Mouse (Mus musculus) kidney, embryonic 16.5 days (tissue): ENCODE measurements around the gene Dusp5. TPM values are rescaled to one million over a fixed set of nuclear protein-coding genes. Genes with fewer than 3 reads are reported as not detected.
"Not testable (repeated sequence)": the region's sequence is repeated elsewhere in the genome, so short reads cannot be mapped to it uniquely, and the experiment has no call there.

Experiments used
- ATAC-seq: fragments of 200-750 bp; cut with Nextera tagmentation; 2 replicates; pipeline ENCODE4 v1.8.0; 2017; ENCODE audit warnings: moderate TSS enrichment; ENCODE audit not compliant: low FRiP score, low TSS enrichment
- H3K27ac ChIP-seq: fragments of 300-500 bp; sonication (generic); 2 replicates; pipeline ENCODE4 v1.5.1; 2014; ENCODE audit warnings: low read length
- H3K27me3 ChIP-seq: fragments of 300-500 bp; sonication (generic); 2 replicates; pipeline ENCODE4 v1.6.1; 2014; ENCODE audit warnings: low read length, control low read depth, mixed read lengths; ENCODE audit not compliant: insufficient read depth
- H3K36me3 ChIP-seq: fragments of 300-500 bp; sonication (generic); 2 replicates; pipeline ENCODE4 v1.6.1; 2014; ENCODE audit warnings: low read length, control low read depth, mixed read lengths; ENCODE audit not compliant: insufficient read depth
- H3K4me1 ChIP-seq: fragments of 300-500 bp; sonication (generic); 2 replicates; pipeline ENCODE4 v1.6.1; 2014; ENCODE audit warnings: low read length, control low read depth, mixed read lengths; ENCODE audit not compliant: insufficient read depth
- H3K4me2 ChIP-seq: fragments of 300-500 bp; sonication (generic); replicated peaks from 2 replicates; pipeline ENCODE4 v1.6.1; 2014; ENCODE audit warnings: low read depth, low read length
- H3K4me3 ChIP-seq: fragments of 300-500 bp; sonication (generic); 2 replicates; pipeline ENCODE4 v1.5.1; 2014; ENCODE audit warnings: mild to moderate bottlenecking, low read length
- H3K9ac ChIP-seq: fragments of 300-500 bp; sonication (generic); replicated peaks from 2 replicates; pipeline ENCODE4 v1.6.1; 2014; ENCODE audit warnings: low read length
- H3K9me3 ChIP-seq: fragments of 300-500 bp; sonication (generic); 2 replicates; pipeline ENCODE4 v1.6.1; 2016; ENCODE audit warnings: low read length, control low read depth
- WGBS: fragments of 180-500 bp; shearing (Covaris S2); extraction: QIAGEN DNeasy Blood & Tissue Kit; methylation state at CpG from one replicate; pipeline ENCODE4 v1.1.7; 2014; 5-methylcytosine and 5-hydroxymethylcytosine counted together
- polyA plus RNA-seq: library from polyadenylated mRNA; unstranded; fragments of >200 nt; fragmentation: Nextera tagmentation; extraction: Ambion mirVana; gene quantifications from 2 replicates; pipeline ENCODE4 v1.2.1, GENCODE M21; 2015

The Dusp5 gene
- polyA plus RNA-seq, 1 experiment from 2014 or later, result 9.6 TPM

DNA sequence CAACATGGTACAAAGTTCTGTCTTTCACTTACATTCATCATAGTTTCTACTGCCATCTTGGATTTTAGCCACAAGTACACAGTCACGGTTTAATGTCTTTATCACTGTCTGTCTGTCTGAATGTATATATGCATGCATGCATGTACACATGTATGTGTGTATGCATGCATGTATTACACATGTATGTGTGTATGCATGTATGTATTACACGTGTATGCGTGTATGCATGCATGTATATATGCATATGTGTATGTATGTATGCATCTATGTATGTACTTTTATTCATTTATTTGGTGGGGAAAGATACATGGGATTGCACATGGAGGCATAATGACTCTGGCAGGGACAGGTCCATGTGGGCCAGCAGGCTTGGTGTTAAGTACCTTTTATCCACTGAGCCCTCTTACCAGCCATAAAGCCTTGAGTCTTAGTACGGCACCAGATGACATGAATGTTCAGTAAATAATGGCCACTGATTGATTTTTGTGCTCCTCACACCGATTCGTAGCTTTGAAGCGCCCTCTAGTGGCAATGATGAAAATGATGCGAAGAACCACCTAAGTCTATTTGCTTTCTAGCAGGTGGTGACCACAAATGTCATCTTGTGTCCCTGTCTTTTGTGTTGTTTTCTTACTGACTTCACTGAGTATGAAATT, 49.8 kb downstream of the Dusp5 start:
- H3K4me3 ChIP-seq, result no peak overlapping the region
- H3K9ac ChIP-seq, result no peak overlapping the region
- H3K27me3 ChIP-seq, result no peaks in the 10 kb centered on the region
- no peak overlapping the region for H3K4me2 ChIP-seq
- no peak overlapping the region for H3K27ac ChIP-seq
- peaks cover under 1% of the 10 kb centered on the region; the same call in 1 of the 2 replicates for H3K9me3 ChIP-seq
- 0 out of 2 replicates have a peak, but pooled peaks cover 5% of the 10 kb centered on the region for H3K4me1 ChIP-seq
- H3K36me3 ChIP-seq, result no peaks in the 10 kb centered on the region
- 12% methylated on average over 8 of the region's 8 CpGs for WGBS
- ATAC-seq, result peak; percentile 42; the same call in 1 of the 2 replicates

DNA sequence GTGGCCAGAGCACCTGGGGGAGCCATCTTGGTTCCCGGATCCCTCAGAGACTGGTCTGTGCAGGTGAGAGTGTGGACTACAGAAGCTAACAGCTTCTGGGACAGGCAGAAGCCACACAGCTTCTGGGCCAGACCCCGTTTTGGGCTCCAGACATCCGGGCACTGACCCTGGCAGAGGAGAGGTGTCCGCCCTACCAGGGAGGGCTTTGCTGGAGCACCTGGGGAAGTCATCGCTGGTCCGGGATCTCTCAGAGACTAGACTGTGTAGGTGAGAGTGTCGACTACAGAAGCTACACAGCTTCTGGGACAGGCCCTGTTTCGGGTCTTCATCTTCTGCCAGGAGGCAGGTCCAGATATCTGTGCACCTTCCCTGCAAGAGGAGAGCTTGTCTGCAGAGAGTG, 51.4 kb downstream of the Dusp5 start:
- WGBS, result 83% methylated on average over 8 of the region's 8 CpGs
- not testable (repeated sequence) for H3K9ac ChIP-seq, H3K27ac ChIP-seq, H3K4me2 ChIP-seq, ATAC-seq, H3K4me1 ChIP-seq, H3K27me3 ChIP-seq, H3K4me3 ChIP-seq, H3K36me3 ChIP-seq
- H3K9me3 ChIP-seq, result peaks cover 16% of the 10 kb centered on the region

DNA sequence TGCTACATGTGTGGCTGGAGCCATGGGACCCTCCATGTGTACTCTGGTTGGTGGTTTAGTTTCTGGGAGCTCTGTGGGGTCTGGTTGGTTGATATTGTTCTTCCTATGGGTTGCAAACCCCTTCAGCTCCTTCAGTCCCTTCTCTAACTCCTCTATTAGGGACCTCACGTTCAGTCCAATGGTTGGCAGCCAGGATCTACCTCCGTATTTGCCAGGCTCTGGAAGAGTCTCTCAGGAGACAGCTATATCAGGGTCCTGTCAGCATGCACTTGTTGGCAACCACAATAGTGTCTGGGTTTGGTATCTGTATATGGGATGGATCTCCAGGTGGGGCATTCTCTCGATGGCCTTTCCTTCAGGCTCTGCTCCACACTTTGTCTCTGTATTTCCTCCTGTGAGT, 58.8 kb downstream of the Dusp5 start:
- not testable (repeated sequence) for H3K9ac ChIP-seq, H3K4me2 ChIP-seq, H3K4me1 ChIP-seq, H3K36me3 ChIP-seq, H3K27me3 ChIP-seq, ATAC-seq, H3K27ac ChIP-seq, H3K4me3 ChIP-seq
- WGBS, result 90% methylated on average over 3 of the region's 3 CpGs
- peaks cover 20% of the 10 kb centered on the region for H3K9me3 ChIP-seq

DNA sequence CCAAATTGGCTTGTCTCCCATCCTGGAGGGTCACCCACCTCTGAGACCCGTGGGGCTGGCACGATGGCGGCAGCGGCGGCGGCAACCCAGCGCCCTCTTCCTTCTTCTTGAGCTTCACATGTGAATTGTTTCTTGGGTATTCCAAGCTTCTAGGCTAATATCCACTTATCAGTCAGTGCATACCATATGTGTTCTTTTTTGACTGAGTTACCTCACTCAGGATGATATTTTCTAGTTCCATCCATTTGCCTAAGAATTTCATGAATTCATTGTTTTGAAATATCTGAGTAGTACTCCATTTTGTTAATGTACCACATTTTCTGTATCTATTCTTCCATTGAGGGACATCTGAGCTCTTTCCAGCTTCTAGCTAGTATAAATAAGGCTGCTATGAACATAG, 60.1 kb downstream of the Dusp5 start, which contains the start of gene Nutf2-ps1:
Nutf2-ps1 (minus strand) TSS at position 101 of the 400 bp plus-strand sequence.
- not testable (repeated sequence) for H3K27me3 ChIP-seq, H3K4me2 ChIP-seq, H3K27ac ChIP-seq, ATAC-seq, H3K4me3 ChIP-seq, H3K9ac ChIP-seq, H3K36me3 ChIP-seq, H3K4me1 ChIP-seq
- 93% methylated on average over 7 of the region's 7 CpGs for WGBS
- H3K9me3 ChIP-seq, result peaks cover 17% of the 10 kb centered on the region

Other genes starting within 250 kb of the Dusp5 start
- 19.2 and 32.1 TPM in 2 replicates for gene Mxi1, start 218.6 kb upstream of the Dusp5 start, polyA plus RNA-seq
- gene Gm10197, start 157.3 kb upstream of the Dusp5 start, polyA plus RNA-seq, result not detected in 2 replicates
- gene Smndc1, start 138.5 kb upstream of the Dusp5 start, polyA plus RNA-seq, result 39.1 and 40.1 TPM in 2 replicates
- gene Nutf2-ps1, start 60.0 kb downstream of the Dusp5 start, polyA plus RNA-seq, result 395 and 457 TPM in 2 replicates
- gene Smc3, start 71.3 kb downstream of the Dusp5 start, polyA plus RNA-seq, result 68.3 and 70.7 TPM in 2 replicates
- 2.5 and 3.1 TPM in 2 replicates for gene Rbm20, start 148.2 kb downstream of the Dusp5 start, polyA plus RNA-seq